Mouse (Mus musculus) lung, adult 2 months (tissue): Measurements from ENCODE around the gene Zfp536.

ENCODE experiments used
- CTCF ChIP-seq: fragments of 200-500 bp; IDR thresholded peaks from 2 replicates; pipeline ENCODE4 v1.5.1; 2011; ENCODE audit warnings: mild to moderate bottlenecking, low read length, control low read depth; ENCODE audit not compliant: insufficient read depth
- POLR2A ChIP-seq: fragments of 200-500 bp; IDR thresholded peaks from 2 replicates; pipeline ENCODE4 v1.6.1; 2011; ENCODE audit warnings: low read depth, mild to moderate bottlenecking, control low read depth, low read length, borderline replicate concordance; ENCODE audit errors: extremely low read depth

DNA sequence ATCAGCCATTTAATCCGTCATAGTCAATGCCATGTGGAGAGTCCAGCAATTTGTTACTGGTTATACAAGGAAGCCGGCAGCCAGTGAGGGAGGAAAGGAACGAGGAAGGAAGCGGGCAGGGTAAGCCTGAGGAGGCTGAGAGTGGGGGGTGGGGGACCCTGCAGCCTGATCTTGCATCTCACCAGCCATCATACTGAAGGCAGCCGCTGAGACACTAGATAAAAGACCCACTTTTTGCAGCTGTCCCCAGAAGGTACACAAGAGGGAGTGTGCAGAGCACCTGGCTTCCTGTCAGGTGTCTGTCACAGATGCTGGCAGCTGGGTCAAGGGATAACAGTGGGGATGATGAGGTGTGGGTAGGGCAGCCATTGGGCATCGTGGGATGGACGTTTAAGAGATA lies 340.3 kb downstream of the Zfp536 start:
- no peak for TF ChIP-seq CTCF
- TF ChIP-seq POLR2A, result no peak
